Mouse (Mus musculus) midbrain, embryonic 13.5 days (tissue): ENCODE results near the gene Meox1. TPM values are rescaled to one million over a fixed set of nuclear protein-coding genes. Genes with fewer than 3 reads are reported as not detected.
A peak's percentile ranks its signal among the peaks of the same experiment; 100 is the strongest.

Experiments used
- ATAC-seq: fragments of 200-750 bp; cut with Nextera tagmentation; 2 replicates; pipeline ENCODE4 v1.8.0; 2017; ENCODE audit warnings: mild to moderate bottlenecking, moderate TSS enrichment, moderate library complexity
- H3K27ac ChIP-seq: fragments of 300-500 bp; sonication (generic); 2 replicates; pipeline ENCODE4 v1.5.1; 2015; ENCODE audit warnings: inconsistent platforms, mild to moderate bottlenecking, moderate library complexity
- H3K27me3 ChIP-seq: fragments of 300-500 bp; sonication (generic); 2 replicates; pipeline ENCODE4 v1.6.1; 2015; ENCODE audit warnings: mild to moderate bottlenecking, inconsistent platforms
- H3K36me3 ChIP-seq: fragments of 300-500 bp; sonication (generic); 2 replicates; pipeline ENCODE4 v1.6.1; 2015; ENCODE audit warnings: mild to moderate bottlenecking, inconsistent platforms
- H3K4me1 ChIP-seq: fragments of 300-500 bp; sonication (generic); replicated peaks from 2 replicates; pipeline ENCODE4 v1.6.1; 2015; ENCODE audit warnings: inconsistent platforms
- H3K4me2 ChIP-seq: fragments of 300-500 bp; sonication (generic); replicated peaks from 2 replicates; pipeline ENCODE4 v1.6.1; 2015; ENCODE audit warnings: moderate library complexity, mild to moderate bottlenecking, inconsistent platforms
- H3K4me3 ChIP-seq: fragments of 300-500 bp; sonication (generic); replicated peaks from 2 replicates; pipeline ENCODE4 v1.5.1; 2015; ENCODE audit warnings: mild to moderate bottlenecking, inconsistent platforms
- H3K9ac ChIP-seq: fragments of 300-500 bp; sonication (generic); replicated peaks from 2 replicates; pipeline ENCODE4 v1.6.1; 2015; ENCODE audit warnings: mild to moderate bottlenecking, inconsistent platforms
- H3K9me3 ChIP-seq: fragments of 300-500 bp; sonication (generic); 2 replicates; pipeline ENCODE4 v1.6.1; 2016; ENCODE audit warnings: mild to moderate bottlenecking, inconsistent platforms
- WGBS: fragments of 180-500 bp; shearing (Covaris S2); methylation state at CpG from one replicate; pipeline ENCODE4 v1.1.7; 2015; 5-methylcytosine and 5-hydroxymethylcytosine counted together
- polyA plus RNA-seq: library from polyadenylated mRNA; unstranded; fragments of >200 nt; fragmentation: Nextera tagmentation; extraction: Ambion mirVana; gene quantifications from 2 replicates; pipeline ENCODE4 v1.2.1, GENCODE M21; 2015

Meox1 gene
- polyA plus RNA-seq, 1 experiment from 2014 or later, result 0.13 TPM

DNA sequence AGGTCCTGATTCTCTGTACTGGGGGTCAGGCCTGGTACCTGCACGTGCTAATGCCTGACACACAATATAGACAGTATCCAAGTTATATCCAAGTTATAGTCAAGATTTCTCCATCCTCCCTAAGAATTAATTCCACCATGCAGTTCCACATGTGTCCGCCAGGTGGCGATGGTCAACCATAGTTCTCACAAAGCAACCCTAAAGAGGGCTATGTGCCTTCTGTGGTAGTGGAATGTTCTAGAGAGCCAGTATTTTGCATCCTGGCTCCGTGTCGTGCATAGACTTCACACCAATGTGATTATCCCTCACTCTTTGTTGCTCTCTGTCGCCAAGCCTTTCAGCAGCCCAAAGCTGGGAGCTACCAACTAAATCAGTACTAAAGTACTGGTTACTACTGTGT is 25.5 kb upstream of the Meox1 start:
- ATAC-seq, result 0 out of 2 replicates have a peak, but pooled peaks have one; percentile 65
- Histone ChIP-seq H3K9me3 (no peaks in the 10 kb centered on the region), H3K4me1 (no peaks in the 10 kb centered on the region), H3K27me3 (peaks cover 33% of the 10 kb centered on the region; the same call in 1 of the 2 replicates), H3K36me3 (no peaks in the 10 kb centered on the region), H3K9ac (no peak overlapping the region), H3K4me3 (no peak overlapping the region), H3K4me2 (no peak overlapping the region), H3K27ac (no peak overlapping the region)
- WGBS, result 1% methylated on average over 6 of the region's 6 CpGs

DNA sequence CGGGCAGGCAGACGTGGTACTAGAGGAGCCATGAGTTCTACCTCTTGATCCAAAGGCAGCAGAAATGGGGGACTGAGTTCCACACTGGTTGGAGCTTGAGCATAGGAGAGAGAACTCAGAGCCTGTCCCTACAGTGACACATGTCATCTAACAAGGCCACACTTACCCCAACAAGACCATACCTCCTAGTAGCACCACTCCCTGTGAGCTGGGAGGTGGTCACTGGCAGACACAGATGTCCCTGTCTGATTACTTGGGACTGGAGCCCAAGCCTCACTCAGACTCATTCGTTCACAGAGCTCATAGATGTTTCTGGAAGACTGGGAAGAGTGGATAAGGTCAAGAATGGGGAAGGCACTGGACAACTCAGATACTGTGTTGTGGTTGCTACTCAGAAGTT is 24.4 kb upstream of the Meox1 start:
- H3K36me3 ChIP-seq, result no peaks in the 10 kb centered on the region
- no peak overlapping the region for H3K9ac ChIP-seq
- H3K27ac ChIP-seq, result no peak overlapping the region
- H3K27me3 ChIP-seq, result peaks cover 37% of the 10 kb centered on the region; the same call in 1 of the 2 replicates
- no peaks in the 10 kb centered on the region for H3K9me3 ChIP-seq
- no peak for ATAC-seq
- WGBS, result 77% methylated on average over 3 of the region's 3 CpGs
- H3K4me3 ChIP-seq, result no peak overlapping the region
- H3K4me2 ChIP-seq, result no peak overlapping the region
- no peaks in the 10 kb centered on the region for H3K4me1 ChIP-seq

DNA sequence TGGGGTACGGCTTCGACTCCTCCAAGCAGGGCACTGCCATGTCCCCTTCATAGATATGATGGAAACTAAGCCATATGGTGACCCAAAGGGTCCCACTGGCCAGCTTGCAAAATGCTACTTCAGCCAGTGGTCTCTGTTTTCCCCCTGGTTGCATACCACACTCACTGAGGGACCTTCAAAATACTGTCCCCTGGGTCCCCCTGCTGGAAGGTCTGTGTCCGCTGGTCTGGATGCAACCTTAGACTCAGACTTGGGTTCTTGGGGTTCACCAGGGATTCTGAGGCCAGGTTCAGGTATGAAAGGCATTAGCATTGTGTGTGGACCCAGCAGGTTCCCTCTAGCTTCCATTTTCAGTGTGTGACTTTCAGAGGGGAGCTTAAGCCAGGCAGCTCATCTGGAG is 22.6 kb upstream of the Meox1 start:
- ATAC-seq, result no peak
- WGBS, result 65% methylated on average over 3 of the region's 3 CpGs
- Histone ChIP-seq H3K27me3 (peaks cover 35% of the 10 kb centered on the region; the same call in 1 of the 2 replicates), H3K36me3 (no peaks in the 10 kb centered on the region), H3K4me3 (no peak overlapping the region), H3K9ac (no peak overlapping the region), H3K9me3 (no peaks in the 10 kb centered on the region), H3K4me1 (no peaks in the 10 kb centered on the region), H3K27ac (no peak overlapping the region), H3K4me2 (no peak overlapping the region)

DNA sequence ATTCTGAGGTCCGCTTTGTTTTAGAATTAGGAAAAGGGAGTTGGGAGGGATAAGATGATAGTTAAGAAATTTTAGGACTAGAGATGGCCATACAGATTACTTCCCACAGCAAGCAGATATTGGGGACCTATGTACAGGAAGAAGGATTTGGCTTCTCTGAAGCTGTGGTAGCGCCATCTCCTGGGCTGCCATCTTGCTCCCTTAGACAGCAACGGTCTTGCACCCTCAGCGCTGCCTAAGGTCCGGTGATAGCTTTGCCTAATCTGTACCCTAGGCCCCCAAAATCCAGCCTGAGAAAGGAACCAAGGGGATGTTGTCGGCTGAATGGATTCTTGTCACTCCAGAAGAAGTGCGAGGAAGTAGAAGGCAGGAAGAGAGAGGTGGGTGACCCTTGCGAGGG is 19.4 kb upstream of the Meox1 start:
- no peaks in the 10 kb centered on the region for H3K9me3 ChIP-seq
- no peak overlapping the region for H3K4me2 ChIP-seq
- no peak overlapping the region for H3K9ac ChIP-seq
- no peaks in the 10 kb centered on the region for H3K4me1 ChIP-seq
- no peak overlapping the region for H3K27ac ChIP-seq
- no peak overlapping the region for H3K4me3 ChIP-seq
- H3K27me3 ChIP-seq, result peaks cover 29% of the 10 kb centered on the region; the same call in 1 of the 2 replicates
- WGBS, result 58% methylated on average over 8 of the region's 8 CpGs
- ATAC-seq, result no peak
- H3K36me3 ChIP-seq, result no peaks in the 10 kb centered on the region

DNA sequence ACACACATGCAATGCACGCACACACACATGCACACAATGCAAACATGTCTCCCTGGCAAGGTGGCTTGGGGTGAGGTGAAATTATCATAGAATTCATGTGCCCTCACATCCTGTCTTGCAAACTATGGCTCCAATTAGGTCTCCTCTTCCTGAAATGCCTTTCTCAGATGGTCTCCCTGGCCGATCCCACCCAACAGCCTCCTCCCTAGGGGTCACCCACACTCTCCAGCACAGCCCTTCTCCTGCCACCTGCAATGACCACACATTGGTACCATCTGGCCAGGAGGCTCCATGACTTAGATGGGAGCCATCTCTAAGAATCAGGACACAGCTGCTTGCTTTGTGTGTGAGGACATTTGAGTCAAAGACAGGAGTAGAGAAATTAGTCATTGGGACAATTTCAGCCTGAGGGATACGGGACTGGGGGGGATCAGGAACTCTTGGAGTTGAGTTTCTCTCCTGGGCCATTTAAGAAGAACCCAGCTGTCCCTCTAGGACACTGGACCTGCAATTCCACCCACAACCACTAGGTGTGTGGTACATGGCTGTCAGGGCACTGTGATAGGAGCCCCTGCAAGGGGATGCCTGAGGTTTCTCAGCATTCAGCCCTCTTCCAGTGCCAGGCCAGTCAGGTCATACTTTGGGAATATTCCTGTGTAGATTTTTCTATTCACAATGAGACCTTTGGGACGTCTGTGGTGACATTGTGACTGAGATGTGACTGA is 17.8 kb upstream of the Meox1 start:
- Histone ChIP-seq H3K27me3 (peaks cover 27% of the 10 kb centered on the region; the same call in 1 of the 2 replicates), H3K27ac (no peak overlapping the region), H3K9ac (no peak overlapping the region), H3K36me3 (no peaks in the 10 kb centered on the region), H3K4me2 (no peak overlapping the region), H3K9me3 (no peaks in the 10 kb centered on the region), H3K4me1 (no peaks in the 10 kb centered on the region), H3K4me3 (no peak overlapping the region)
- WGBS, result 67% methylated on average over 4 of the region's 4 CpGs
- ATAC-seq, result no peak

DNA sequence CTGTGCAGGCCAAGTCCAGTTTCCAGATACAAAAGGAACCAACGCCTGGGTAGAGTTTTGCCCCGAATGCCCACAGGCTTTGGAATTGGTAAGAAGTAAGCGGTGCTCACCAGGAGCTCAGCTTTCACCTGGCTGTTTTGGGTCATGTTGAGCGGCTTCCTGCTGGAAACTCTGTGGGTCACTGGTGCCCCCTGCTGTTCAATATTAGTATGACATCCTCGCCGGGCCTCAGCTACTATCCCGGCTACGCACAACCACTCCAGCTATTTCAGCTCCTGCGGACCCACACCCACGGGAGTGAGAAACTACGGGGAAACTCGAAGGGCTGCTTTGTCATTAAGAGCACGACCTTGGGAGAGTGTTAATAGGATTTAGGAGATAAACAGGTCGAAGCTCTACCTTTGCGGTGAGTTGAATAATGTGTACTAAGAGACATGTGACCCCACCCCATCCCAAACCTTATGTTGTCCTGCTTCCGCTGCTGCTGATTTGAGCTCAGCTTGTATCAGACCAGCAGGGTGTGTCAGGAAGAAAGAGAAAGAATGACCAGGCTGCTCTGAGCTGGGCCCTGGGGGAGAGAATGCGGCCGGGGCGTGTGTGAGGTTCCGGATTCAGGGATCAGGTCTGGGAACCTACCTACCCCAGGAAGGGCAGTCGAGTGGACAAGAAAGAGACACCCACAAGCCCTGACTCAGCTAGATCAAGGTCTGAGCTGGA is 16.2 kb upstream of the Meox1 start:
- H3K4me1 ChIP-seq, result 0 out of 2 replicates have a peak, but pooled peaks cover 4% of the 10 kb centered on the region
- H3K27me3 ChIP-seq, result peaks cover 29% of the 10 kb centered on the region
- no peaks in the 10 kb centered on the region for H3K9me3 ChIP-seq
- H3K4me2 ChIP-seq, result no peak overlapping the region
- 27% methylated on average over 21 of the region's 21 CpGs for WGBS
- peak; percentile 48; the same call in 1 of the 2 replicates for ATAC-seq
- no peak overlapping the region for H3K27ac ChIP-seq
- H3K36me3 ChIP-seq, result no peaks in the 10 kb centered on the region
- no peak overlapping the region for H3K9ac ChIP-seq
- H3K4me3 ChIP-seq, result no peak overlapping the region

DNA sequence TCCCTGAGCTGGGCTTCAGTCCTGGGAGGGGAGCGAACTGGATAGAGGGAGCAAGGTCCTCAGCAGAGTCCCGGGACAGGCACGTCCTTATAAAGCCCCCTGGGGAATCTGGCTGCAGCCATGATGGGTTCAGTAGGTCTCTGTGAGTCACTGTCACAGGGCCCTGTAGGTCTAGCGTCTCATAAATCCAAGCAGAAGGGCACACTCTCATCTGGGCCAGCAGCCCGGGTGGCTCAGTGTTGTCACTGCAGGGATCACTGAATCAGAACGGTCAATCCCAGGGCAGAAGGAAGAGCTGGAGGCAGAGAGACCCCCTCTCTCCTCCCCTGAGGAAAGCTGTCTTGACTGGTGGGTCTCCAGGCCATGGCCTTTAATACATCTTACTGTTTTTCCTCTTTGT is 14.6 kb upstream of the Meox1 start:
- Histone ChIP-seq H3K4me1 (0 out of 2 replicates have a peak, but pooled peaks cover 4% of the 10 kb centered on the region), H3K9me3 (no peaks in the 10 kb centered on the region), H3K36me3 (no peaks in the 10 kb centered on the region), H3K9ac (no peak overlapping the region), H3K4me3 (no peak overlapping the region), H3K4me2 (no peak overlapping the region), H3K27me3 (peaks cover 27% of the 10 kb centered on the region), H3K27ac (no peak overlapping the region)
- no peak for ATAC-seq
- WGBS, result 61% methylated on average over 6 of the region's 6 CpGs

DNA sequence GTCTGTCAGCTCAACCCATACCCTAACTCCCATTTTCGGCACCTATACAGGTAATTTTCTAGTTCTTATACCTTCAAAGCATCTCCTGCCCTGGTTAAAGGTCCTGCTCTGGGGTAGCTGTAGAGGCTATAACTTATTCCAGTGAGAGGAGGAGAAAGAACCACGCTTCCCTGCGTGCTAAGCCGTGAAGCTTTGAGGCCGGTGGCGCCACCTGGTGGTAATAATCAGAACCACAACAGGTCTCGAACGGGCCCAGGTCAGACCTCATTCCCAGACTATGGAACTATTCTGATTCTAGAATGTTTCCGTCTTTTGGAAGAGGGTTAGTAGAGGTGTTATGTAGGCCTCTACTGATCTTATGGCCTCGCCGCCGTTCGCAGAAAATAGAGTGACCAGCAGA is 10.9 kb upstream of the Meox1 start:
- no peak overlapping the region for H3K4me3 ChIP-seq
- peaks cover 20% of the 10 kb centered on the region for H3K27me3 ChIP-seq
- H3K4me2 ChIP-seq, result no peak overlapping the region
- no peaks in the 10 kb centered on the region for H3K36me3 ChIP-seq
- H3K9ac ChIP-seq, result no peak overlapping the region
- ATAC-seq, result no peak
- H3K27ac ChIP-seq, result no peak overlapping the region
- 0 out of 2 replicates have a peak, but pooled peaks cover 4% of the 10 kb centered on the region for H3K4me1 ChIP-seq
- H3K9me3 ChIP-seq, result no peaks in the 10 kb centered on the region
- WGBS, result 25% methylated on average over 13 of the region's 13 CpGs

DNA sequence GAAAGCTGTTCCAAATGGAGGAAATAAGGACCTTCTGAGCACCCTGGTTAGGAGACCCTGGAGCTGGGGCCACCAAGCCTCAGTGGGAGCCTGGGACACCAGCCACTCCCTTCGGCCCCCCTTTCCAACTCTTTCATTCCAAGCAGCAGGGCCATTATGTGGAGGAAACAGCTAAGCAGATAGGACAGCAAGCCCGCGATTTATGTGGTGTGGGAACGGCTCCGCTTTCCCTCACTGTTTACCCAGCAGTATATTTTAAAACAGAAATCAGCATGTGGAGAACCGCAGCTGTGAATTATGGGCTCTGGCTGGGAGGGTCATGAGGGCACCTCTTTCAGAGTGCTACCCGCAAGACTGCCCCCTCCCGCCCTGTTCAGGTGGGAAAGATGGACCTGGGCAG is 7.1 kb upstream of the Meox1 start:
- H3K4me3 ChIP-seq, result no peak overlapping the region
- H3K27ac ChIP-seq, result no peak overlapping the region
- H3K36me3 ChIP-seq, result no peaks in the 10 kb centered on the region
- H3K27me3 ChIP-seq, result peaks cover 3% of the 10 kb centered on the region
- H3K9me3 ChIP-seq, result no peaks in the 10 kb centered on the region
- 83% methylated on average over 8 of the region's 8 CpGs for WGBS
- no peak overlapping the region for H3K9ac ChIP-seq
- H3K4me1 ChIP-seq, result no peaks in the 10 kb centered on the region
- no peak overlapping the region for H3K4me2 ChIP-seq
- ATAC-seq, result no peak

DNA sequence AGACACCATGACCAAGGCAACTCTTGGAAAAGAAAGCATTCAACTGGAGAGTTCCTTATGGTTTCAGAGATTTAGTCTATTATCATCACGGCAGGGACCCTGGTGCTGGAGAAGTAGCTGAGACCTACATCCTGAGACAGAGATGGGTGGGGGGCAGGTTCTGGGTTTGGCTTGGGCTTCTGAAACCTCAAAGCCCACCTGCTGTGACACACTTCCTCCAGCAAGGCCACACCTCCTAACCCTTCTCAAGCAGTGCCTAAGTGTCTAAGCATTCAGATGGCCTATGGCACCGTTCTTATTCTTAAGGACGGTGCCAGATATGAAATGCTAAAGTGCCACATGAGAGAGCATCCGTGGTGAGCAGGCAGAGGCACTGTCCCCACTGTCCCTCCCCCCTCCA is 4.2 kb upstream of the Meox1 start:
- Histone ChIP-seq H3K27ac (no peak overlapping the region), H3K9ac (no peak overlapping the region), H3K4me1 (no peaks in the 10 kb centered on the region), H3K4me2 (no peak overlapping the region), H3K27me3 (peaks cover 5% of the 10 kb centered on the region; the same call in 1 of the 2 replicates), H3K9me3 (no peaks in the 10 kb centered on the region), H3K36me3 (no peaks in the 10 kb centered on the region), H3K4me3 (no peak overlapping the region)
- 86% methylated on average over 4 of the region's 4 CpGs for WGBS
- ATAC-seq, result no peak

DNA sequence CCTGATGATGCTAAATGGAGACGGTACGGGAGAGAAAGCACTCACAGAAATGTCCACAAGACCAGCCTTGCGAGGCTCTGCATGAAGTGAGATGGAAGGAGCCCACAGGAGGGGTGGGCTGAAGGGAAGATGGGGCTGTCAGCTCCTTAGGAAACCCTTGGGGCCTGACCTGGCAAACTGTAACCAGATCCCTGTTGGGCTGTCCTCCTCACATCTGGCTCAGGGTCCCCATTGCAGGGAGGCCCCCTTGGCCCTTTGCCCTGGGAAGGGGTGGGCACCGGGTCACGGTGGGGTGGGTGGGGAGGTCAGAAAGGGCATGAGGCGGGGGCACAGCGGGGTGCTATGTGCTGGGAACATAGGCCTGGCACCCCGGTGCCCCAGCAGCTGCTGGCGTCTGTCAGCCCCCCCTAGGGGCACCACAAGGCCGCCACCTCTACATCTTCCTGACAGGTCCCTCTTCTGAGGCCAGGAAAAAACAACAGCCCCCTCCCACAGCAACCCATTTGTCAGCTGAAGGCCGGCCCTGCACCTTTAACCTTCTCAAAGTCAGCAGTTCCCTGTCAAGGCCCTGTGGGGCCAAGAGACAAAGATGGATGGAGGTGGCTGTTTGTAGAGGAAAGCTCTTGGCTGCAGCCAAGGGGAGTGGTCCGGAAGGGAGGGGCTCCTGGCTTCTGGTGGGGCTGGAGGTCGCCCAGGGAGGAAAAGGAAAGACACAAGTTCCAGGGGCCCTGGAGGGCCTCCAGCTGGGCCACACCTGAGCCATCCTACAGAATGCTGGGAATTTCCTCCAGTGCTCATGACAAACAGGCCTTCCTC is 2.6 kb upstream of the Meox1 start:
- no peak overlapping the region for H3K27ac ChIP-seq
- no peak for ATAC-seq
- 54% methylated on average over 13 of the region's 13 CpGs for WGBS

DNA sequence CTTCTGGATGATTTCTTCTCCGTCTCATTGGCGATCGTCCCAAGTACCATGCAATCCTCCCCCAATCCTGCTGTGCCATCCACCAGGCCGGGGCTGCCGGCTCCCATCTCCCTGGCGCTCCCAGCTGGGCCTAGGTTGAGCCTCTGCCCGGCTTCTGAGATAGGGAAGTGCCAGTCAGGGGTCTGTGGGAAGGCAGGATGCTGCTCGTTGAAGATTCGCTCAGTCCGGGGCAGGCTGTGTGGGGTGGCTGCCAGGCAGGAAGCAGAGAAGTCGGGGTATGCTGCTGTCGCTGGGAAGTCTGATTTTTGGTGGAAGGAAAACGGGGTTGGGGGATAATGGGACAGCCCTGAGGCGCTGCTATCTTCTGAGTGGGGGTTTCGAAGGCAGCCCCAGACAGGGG is 614 bp downstream of the Meox1 start:
- Histone ChIP-seq H3K27ac (no peak overlapping the region), H3K9me3 (no peaks in the 10 kb centered on the region), H3K27me3 (peaks cover 18% of the 10 kb centered on the region), H3K9ac (no peak overlapping the region), H3K36me3 (no peaks in the 10 kb centered on the region), H3K4me1 (peaks cover 32% of the 10 kb centered on the region), H3K4me2 (no peak overlapping the region), H3K4me3 (no peak overlapping the region)
- no peak for ATAC-seq
- 40% methylated on average over 15 of the region's 15 CpGs for WGBS

More for the DNA sequence above, 2.6 kb upstream of the Meox1 start:
- Histone ChIP-seq H3K4me1 (peaks cover 4% of the 10 kb centered on the region), H3K4me2 (no peak overlapping the region), H3K9ac (no peak overlapping the region), H3K27me3 (peaks cover 18% of the 10 kb centered on the region), H3K36me3 (no peaks in the 10 kb centered on the region), H3K4me3 (no peak overlapping the region), H3K9me3 (no peaks in the 10 kb centered on the region)
